Mouse (Mus musculus): Measurements from ENCODE around the gene Sgpp2.

The Sgpp2 gene

GRCm38 (mm10) chr1:78446232-78446631 lies 136.1 kb downstream of the Sgpp2 start:
- no peak for DNase-seq (ENCODE audit: low read depth in 1 of 2, low spot score in 2 of 2)

GRCm38 (mm10) chr1:78446742-78447141 lies 136.6 kb downstream of the Sgpp2 start:
- no peak for DNase-seq (ENCODE audit: low read depth in 1 of 2, low spot score in 2 of 2)

GRCm38 (mm10) chr1:78448091-78448490 lies 137.9 kb downstream of the Sgpp2 start:
- no peak for DNase-seq (ENCODE audit: low read depth in 1 of 2, low spot score in 2 of 2)

GRCm38 (mm10) chr1:78451070-78451854 lies 141.1 kb downstream of the Sgpp2 start:
- DNase-seq (ENCODE audit: low read depth in 1 of 2, low spot score in 2 of 2) = no peak

GRCm38 (mm10) chr1:78452544-78452943 lies 142.4 kb downstream of the Sgpp2 start:
- no peak for DNase-seq (ENCODE audit: low read depth in 1 of 2, low spot score in 2 of 2)

- no peak for DNase-seq (ENCODE audit: low read depth in 1 of 2, low spot score in 2 of 2)
Measured at GRCm38 (mm10) chr1:78453886-78454285, 143.7 kb downstream of the Sgpp2 start.

- no peak for DNase-seq (ENCODE audit: low read depth in 1 of 2, low spot score in 2 of 2)
Measured at GRCm38 (mm10) chr1:78454659-78455058, 144.5 kb downstream of the Sgpp2 start.
